Mouse (Mus musculus): ENCODE measurements around the gene Lrrc57. TPM values are rescaled to one million over a fixed set of nuclear protein-coding genes. Genes with fewer than 3 reads are reported as not detected.
A peak's percentile ranks its signal among the peaks of the same experiment; 100 is the strongest.
"Not testable (repeated sequence)": the region's sequence is repeated elsewhere in the genome, so short reads cannot be mapped to it uniquely, and the experiment has no call there.

Lrrc57 gene
- polyA plus RNA-seq, 1 experiment: not detected

DNA sequence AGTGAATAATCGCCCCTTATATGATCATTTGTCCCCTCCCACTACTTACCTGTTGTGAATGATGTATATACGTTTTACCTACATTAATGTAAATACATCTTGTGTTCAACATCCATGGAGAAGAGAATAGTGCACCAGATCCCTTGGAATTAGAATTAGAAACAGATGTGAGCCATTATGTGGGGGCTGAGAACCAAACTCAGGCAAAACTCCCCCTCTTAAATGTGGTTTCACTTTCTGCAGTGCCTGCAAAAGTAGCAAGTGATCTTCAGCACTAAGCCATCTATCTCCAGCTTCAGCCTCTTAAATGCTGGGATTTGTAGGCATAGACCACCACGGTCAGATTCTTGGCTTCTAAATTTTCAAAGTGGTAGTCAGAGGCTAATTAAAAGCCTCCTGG is 34.2 kb downstream of the Lrrc57 start:
- TF ChIP-seq CTCF (IDR thresholded peaks at IDR 0.05; ENCODE audit: insufficient read depth, low read depth, low read length) (no peak), POLR2A (IDR thresholded peaks at IDR 0.05; ENCODE audit: insufficient read depth, low read depth, low read length) (no peak)
- 78% methylated on average over 3 of the region's 3 CpGs for WGBS
- Histone ChIP-seq H3K4me3 (ENCODE audit: insufficient read depth, low read depth, low read length) (no peak overlapping the region), H3K27ac (ENCODE audit: insufficient read depth, low read depth, low read length) (no peak overlapping the region), H3K4me1 (ENCODE audit: control insufficient read depth, insufficient read depth, low read length) (no peaks in the 10 kb centered on the region)

DNA sequence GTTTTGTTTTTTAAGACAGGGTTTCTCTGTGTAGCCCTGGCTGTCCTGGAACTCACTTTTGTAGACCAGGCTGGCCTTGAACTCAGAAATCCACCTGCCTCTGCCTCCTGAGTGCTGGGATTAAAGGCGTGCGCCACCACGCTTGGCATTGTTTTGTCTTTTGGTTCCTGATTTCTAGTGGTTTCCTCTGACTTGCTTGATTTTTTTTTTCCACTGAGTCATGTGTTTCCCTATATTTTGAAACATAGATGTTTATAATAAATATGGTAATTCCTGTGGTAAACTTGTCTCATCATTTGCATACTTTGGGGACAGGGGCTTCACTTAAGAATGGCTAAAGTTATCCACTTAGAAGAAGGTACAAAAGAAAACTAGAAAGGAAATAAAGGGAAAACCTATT is 37.2 kb downstream of the Lrrc57 start:
- not testable (repeated sequence) for H3K27ac ChIP-seq (ENCODE audit: insufficient read depth, low read depth, low read length); H3K4me3 ChIP-seq (ENCODE audit: insufficient read depth, low read depth, low read length); H3K4me1 ChIP-seq (ENCODE audit: control insufficient read depth, insufficient read depth, low read length)
- 96% methylated on average over 3 of the region's 3 CpGs for WGBS

DNA sequence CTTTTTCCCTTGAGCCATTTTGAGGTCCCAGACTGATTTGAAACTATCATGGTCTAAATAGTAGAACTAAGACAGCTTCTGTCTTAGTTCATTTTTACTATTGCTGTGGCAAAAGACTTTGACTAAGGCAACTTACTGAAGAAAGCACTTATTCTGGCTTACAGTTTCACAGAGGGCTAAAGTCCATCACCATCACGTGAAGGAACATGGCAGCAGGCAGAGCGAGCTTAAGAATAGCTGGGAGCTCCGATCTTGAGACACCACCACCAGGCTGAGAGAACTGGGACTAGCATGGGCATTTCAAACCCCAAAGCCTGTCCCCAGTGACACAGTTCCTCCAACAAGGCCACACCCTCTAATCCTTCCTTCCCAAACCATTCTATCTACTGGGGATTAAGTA is 38.2 kb downstream of the Lrrc57 start:
- Histone ChIP-seq H3K4me1 (ENCODE audit: control insufficient read depth, insufficient read depth, low read length) (no peaks in the 10 kb centered on the region), H3K27ac (ENCODE audit: insufficient read depth, low read depth, low read length) (no peak overlapping the region), H3K4me3 (ENCODE audit: insufficient read depth, low read depth, low read length) (no peak overlapping the region)
- no peak for TF ChIP-seq CTCF (IDR thresholded peaks at IDR 0.05; ENCODE audit: insufficient read depth, low read depth, low read length)
- TF ChIP-seq POLR2A (IDR thresholded peaks at IDR 0.05; ENCODE audit: insufficient read depth, low read depth, low read length): no peak
- 94% methylated on average over 3 of the region's 3 CpGs for WGBS

DNA sequence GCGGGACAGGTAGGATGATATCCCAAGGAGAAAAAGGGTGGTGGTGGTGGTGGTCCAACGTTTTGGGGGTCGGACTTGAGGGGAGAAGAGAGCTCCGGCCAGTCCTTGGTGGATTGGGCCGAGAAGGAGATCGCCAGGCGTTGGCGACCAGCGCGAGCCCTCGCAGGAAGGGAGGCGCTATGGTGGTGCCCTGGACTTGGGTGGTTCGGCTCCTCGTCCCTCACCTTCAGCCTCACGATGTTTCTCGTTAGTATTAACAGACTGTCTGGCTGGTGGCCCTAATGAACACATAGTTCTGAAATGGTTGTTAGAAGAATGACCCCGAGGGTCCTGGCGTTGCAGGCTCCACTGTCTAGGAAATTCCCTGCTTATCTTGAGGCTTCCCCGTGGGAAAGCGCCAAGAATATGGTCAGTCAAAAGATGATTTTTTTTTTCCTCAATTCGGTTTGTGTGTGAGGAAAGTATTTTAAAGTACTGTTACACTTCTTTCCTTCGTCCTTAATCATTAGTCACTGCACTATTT is 41.5 kb downstream of the Lrrc57 start:
- TF ChIP-seq CTCF (IDR thresholded peaks at IDR 0.05; ENCODE audit: insufficient read depth, low read depth, low read length) (no peak), POLR2A (IDR thresholded peaks at IDR 0.05; ENCODE audit: insufficient read depth, low read depth, low read length) (no peak)
- Histone ChIP-seq H3K4me1 (ENCODE audit: control insufficient read depth, insufficient read depth, low read length) (no peaks in the 10 kb centered on the region), H3K4me3 (ENCODE audit: insufficient read depth, low read depth, low read length) (peak overlapping the region; percentile 84), H3K27ac (ENCODE audit: insufficient read depth, low read depth, low read length) (peak overlapping the region; percentile 27; the same call in 1 of the 2 replicates)
- under 1% methylated on average over 22 of the region's 22 CpGs for WGBS

DNA sequence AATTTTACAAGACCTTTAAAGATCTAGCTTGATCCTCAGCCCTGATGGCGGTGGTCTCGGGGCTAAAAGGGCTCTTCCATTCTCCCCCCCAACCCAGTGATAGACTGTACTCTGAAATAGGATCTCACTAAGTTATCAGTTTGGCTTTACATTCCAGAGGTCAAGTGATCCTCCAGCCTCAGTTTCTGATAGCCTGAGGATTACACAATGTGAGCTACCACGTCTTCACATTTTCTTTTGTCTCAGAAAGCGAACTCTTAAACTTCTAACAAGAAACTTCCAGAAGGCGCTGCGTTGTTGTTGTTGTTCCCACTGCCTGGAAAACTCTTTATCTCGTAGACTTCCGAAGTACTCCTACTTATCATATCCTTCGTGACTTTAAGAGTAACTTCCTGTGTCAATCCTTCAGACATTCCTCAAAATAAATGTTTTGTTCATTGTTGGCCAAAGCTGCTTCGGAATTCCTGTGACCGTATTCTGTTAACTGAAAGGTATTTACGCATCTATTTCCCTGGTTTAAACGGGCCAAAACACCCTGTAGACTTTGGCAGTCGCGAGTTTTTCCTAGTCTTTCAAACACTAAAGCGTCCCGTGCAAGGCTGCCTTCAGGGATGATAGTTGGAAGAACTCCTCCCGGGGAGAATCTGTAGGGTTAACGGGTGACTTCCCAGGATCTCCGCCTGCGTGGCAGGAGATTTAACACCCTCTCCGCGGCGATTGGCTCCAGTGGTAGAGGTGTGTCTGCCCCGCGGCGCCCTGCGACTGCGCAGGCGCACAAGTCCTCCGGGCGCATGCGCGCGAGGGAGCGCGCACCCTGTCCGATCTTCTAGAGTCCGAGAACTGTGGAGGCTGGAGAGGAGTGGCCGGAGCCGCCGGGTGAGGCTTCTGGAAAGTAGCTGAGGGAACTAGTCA is 42.2 kb downstream of the Lrrc57 start, which contains the start of gene Snap23:
Gene Snap23 (plus strand): TSS at position 786 of the 912 bp plus-strand sequence.
- WGBS: under 1% methylated on average over 42 of the region's 42 CpGs
- no peaks in the 10 kb centered on the region; the same call in 1 of the 2 replicates for H3K4me1 ChIP-seq (ENCODE audit: control insufficient read depth, insufficient read depth, low read length)
- peak within 1 kb of the TSS; percentile 84 for H3K4me3 ChIP-seq (ENCODE audit: insufficient read depth, low read depth, low read length)
- H3K27ac ChIP-seq (ENCODE audit: insufficient read depth, low read depth, low read length): peak within 1 kb of the TSS; percentile 27
- TF ChIP-seq CTCF (IDR thresholded peaks at IDR 0.05; ENCODE audit: insufficient read depth, low read depth, low read length): no peak
- TF ChIP-seq POLR2A (IDR thresholded peaks at IDR 0.05; ENCODE audit: insufficient read depth, low read depth, low read length): peak; percentile 91

DNA sequence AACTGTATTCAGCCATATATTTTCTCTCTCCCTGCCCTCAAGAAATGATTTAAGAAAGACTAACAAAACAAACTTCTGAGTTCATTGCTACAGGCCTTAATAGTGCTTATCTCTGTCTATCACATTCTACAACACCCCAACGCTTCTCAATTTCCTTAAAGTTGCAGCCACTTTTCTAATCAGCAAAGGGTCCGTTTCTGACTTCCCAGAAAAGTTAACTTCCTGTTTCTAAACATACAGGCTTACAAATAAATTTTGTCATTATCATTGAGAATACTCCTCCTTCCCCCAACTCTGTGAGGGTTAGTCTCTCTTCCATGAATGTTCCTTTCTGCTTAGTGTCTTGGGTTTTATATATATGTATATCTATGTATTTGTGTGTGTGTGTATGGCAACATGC is 44.0 kb downstream of the Lrrc57 start:
- WGBS: 90% methylated on average over 2 of the region's 2 CpGs
- Histone ChIP-seq H3K4me1 (ENCODE audit: control insufficient read depth, insufficient read depth, low read length) (no peaks in the 10 kb centered on the region; the same call in 1 of the 2 replicates), H3K27ac (ENCODE audit: insufficient read depth, low read depth, low read length) (no peak overlapping the region), H3K4me3 (ENCODE audit: insufficient read depth, low read depth, low read length) (no peak overlapping the region)
- TF ChIP-seq POLR2A (IDR thresholded peaks at IDR 0.05; ENCODE audit: insufficient read depth, low read depth, low read length) (no peak), CTCF (IDR thresholded peaks at IDR 0.05; ENCODE audit: insufficient read depth, low read depth, low read length) (no peak)

DNA sequence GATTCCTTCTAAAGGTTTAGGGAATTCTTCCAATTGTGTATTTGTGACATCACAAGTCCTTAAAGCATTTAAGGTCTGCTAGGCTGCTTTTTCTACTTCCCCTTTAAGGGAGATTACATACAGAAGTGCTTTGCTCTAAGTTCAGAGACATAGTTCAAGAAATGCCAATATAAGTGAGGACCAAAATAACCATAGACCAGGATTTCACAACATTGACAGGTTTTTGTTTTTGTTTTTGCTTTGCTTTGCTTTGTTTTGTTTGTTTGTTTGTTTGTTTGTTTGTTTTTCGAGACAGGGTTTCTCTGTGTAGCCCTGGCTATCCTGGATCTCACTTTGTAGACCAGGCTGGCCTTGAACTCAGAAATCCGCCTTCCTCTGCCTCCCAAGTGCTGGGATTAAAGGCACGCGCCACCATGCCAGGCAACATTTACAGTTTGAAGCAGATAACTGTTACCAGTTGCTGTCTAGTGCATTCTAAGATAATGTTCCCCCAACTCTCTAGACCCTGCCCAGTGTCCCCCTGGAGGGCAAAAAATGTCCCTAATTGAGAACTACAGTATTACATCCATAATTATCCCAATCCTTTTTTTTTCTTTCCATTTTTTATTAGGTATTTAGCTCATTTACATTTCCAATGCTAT is 44.7 kb downstream of the Lrrc57 start:
- H3K4me3 ChIP-seq (ENCODE audit: insufficient read depth, low read depth, low read length); H3K4me1 ChIP-seq (ENCODE audit: control insufficient read depth, insufficient read depth, low read length); H3K27ac ChIP-seq (ENCODE audit: insufficient read depth, low read depth, low read length): not testable (repeated sequence)
- 94% methylated on average over 4 of the region's 4 CpGs for WGBS

DNA sequence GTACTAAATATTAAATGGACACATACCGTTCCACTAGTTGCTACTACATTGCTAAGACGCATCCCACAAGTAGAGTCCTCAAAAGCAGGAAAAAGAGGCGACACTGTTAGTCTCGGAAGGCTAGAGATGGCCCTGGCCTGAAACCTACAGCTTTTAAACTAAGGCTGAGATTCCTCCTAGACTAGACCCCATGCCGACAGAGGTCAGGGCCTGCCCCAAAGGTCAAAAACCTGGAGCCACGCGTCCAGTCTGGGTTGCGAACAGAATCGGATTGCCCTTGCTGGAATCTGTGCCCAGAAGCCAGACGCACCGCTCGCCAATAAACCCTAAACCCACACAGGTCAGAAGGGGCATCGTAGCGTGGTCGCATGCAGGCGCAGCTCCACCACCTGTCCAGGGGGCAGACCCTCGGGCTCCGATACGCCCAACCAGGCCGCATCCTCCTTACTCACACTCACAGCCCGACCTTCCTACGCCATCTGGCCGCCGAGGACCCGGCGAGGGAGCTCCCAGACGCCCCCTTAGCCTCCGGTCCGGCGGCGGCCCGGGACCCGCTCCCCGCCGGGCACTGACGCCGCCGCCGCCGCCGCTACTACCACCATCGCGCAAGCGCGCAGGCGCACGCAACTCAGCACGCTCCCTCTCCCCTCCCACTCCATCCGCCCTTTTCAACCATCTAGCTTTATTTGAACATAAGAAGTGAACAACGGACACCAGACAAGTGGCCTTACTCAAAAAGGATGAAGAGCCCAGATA is 45.9 kb downstream of the Lrrc57 start, which contains the start of gene Zfp106:
Gene Zfp106 (minus strand): TSS at position 609 of the 756 bp plus-strand sequence.
- TF ChIP-seq POLR2A (IDR thresholded peaks at IDR 0.05; ENCODE audit: insufficient read depth, low read depth, low read length) (peak; percentile 91), CTCF (IDR thresholded peaks at IDR 0.05; ENCODE audit: insufficient read depth, low read depth, low read length) (no peak)
- Histone ChIP-seq H3K4me3 (ENCODE audit: insufficient read depth, low read depth, low read length) (peak within 1 kb of the TSS; percentile 74), H3K4me1 (ENCODE audit: control insufficient read depth, insufficient read depth, low read length) (no peaks in the 10 kb centered on the region; the same call in 1 of the 2 replicates), H3K27ac (ENCODE audit: insufficient read depth, low read depth, low read length) (peak within 1 kb of the TSS; percentile 14; the same call in 1 of the 2 replicates)
- under 1% methylated on average over 50 of the region's 50 CpGs for WGBS
